Mouse (Mus musculus): ENCODE results near the gene Bpifc. TPM values are rescaled to one million over a fixed set of nuclear protein-coding genes. Genes with fewer than 3 reads are reported as not detected.
A peak's percentile ranks its signal among the peaks of the same experiment; 100 is the strongest.

The Bpifc gene
- polyA plus RNA-seq, 1 experiment from 2014 or later = 14.9 TPM

DNA sequence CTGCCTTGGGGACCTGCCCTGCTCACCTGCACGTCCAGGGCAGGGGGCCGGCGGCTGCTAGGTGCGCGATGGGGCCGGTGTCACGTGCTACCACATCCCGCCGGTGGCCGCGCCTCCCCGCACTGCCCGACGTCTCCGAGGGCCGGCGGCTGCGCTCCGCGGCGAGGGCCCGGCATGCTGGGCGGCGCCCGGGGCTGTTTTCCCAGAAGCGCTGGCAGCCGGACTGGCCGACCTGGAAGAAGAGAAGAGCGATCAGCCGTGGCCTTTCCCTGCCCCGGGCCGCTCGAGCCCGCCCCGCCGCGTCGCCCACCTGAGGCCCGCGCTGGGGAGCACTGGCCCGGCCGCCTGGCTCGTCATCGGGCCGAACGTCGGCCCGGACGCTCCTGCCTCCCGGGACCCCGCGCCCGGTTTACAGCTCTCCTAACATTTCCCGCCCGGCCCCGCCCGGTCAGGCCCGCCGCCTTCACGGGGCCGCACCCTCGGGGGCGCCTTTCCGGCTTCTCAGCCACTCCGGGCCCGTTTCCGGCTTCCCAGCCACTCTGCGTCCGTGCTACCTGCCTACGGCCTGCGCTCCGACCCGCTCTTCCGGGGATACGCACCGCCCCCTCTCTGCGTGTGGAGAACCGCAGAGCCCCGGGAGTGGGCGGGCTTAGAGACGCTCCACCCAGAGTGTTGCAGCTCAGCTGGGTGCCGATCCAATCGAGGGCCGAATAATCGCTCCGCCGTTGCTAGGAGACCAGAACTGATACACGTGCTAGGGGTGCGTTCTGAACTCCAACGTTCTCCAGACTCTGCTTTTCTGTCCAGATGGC lies 95.0 kb downstream of the Bpifc start, which contains the start of gene Prdm4:
Gene Prdm4 (minus strand): TSS at position 645 of the 812 bp plus-strand sequence.
- peak; percentile 74 for TF ChIP-seq CTCF (IDR thresholded peaks at IDR 0.05; ENCODE audit: low read depth)
- no peak for TF ChIP-seq EP300 (optimal IDR thresholded peaks at IDR 0.05)
- Histone ChIP-seq H3K27ac (replicated peaks) (peak within 1 kb of the TSS; percentile 93), H3K9ac (ENCODE audit: low read length) (peak within 1 kb of the TSS; percentile 87), H3K4me1 (replicated peaks; ENCODE audit: control insufficient read depth, insufficient read depth) (no peaks in the 10 kb centered on the region), H3K4me3 (ENCODE audit: low read depth, low read length) (peak within 1 kb of the TSS; percentile 88), H3K36me3 (ENCODE audit: control insufficient read depth, insufficient read depth, low read length) (peaks cover 8% of the 10 kb centered on the region), H3K27me3 (ENCODE audit: control insufficient read depth, insufficient read depth, low read length) (no peaks in the 10 kb centered on the region), H3K4me2 (replicated peaks; ENCODE audit: low read depth) (peak within 1 kb of the TSS; percentile 85), H3K9me3 (ENCODE audit: control insufficient read depth, low read length) (no peaks in the 10 kb centered on the region)
- WGBS = under 1% methylated on average over 82 of the region's 90 CpGs
- ATAC-seq (ENCODE audit: low FRiP score, low TSS enrichment) (peak; percentile 100), DNase-seq (ENCODE audit: low spot score) (peak; percentile 99)

Other genes starting within 250 kb of the Bpifc start
- 30.2 and 31.9 TPM in 2 replicates for gene Pwp1, start 182.4 kb downstream of the Bpifc start, polyA plus RNA-seq (2015; fragmentation: Nextera tagmentation; extraction: Ambion mirVana)
- 5.3 and 6.7 TPM in 2 replicates for gene Prdm4, start 94.8 kb downstream of the Bpifc start, polyA plus RNA-seq (2015; fragmentation: Nextera tagmentation; extraction: Ambion mirVana)
- 0.30 and 0.52 TPM in 2 replicates for gene Ascl4, start 84.2 kb downstream of the Bpifc start, polyA plus RNA-seq (2015; fragmentation: Nextera tagmentation; extraction: Ambion mirVana)
- 101 and 102 TPM in 2 replicates for gene Rtcb, start 54.1 kb downstream of the Bpifc start, polyA plus RNA-seq (2015; fragmentation: Nextera tagmentation; extraction: Ambion mirVana)
- gene Fbxo7, start 10.1 kb upstream of the Bpifc start, polyA plus RNA-seq (2015; fragmentation: Nextera tagmentation; extraction: Ambion mirVana) = 24.8 and 28.1 TPM in 2 replicates